Mouse (Mus musculus): ENCODE data around the gene Aacs.

DNA sequence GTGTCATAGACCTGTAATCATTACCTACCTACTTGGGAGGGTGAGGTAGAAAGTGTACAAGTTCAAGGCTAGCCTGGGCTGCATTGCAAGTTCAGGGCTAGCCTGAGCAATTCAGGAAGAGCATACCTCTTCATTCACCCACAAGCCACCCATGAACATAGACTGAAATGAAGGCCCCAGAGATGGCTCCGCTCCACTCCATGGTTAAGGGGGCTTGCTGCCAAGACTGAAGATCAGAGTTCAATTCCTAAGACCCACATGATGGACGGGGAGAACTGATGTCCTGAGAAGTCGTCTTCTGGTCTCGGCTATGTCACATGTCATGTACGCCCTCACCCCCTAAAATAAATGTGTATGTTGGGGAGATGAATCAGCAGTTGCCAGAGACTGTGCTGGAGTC lies 9.1 kb upstream of the Aacs start:
- TF ChIP-seq CTCF (IDR thresholded peaks at IDR 0.05; ENCODE audit: control insufficient read depth, insufficient read depth, insufficient read length) (no peak), MYOD1 (IDR thresholded peaks at IDR 0.05; ENCODE audit: control insufficient read depth, insufficient read length, low read depth) (no peak), USF1 (IDR thresholded peaks at IDR 0.05; ENCODE audit: low read depth) (no peak), MAX (IDR thresholded peaks at IDR 0.05) (no peak)
